Mouse (Mus musculus): Measurements from ENCODE around the gene Apbb2. TPM values are rescaled to one million over a fixed set of nuclear protein-coding genes. Genes with fewer than 3 reads are reported as not detected.

The Apbb2 gene
- polyA plus RNA-seq, 1 experiment from 2014 or later = 63.9 TPM

DNA sequence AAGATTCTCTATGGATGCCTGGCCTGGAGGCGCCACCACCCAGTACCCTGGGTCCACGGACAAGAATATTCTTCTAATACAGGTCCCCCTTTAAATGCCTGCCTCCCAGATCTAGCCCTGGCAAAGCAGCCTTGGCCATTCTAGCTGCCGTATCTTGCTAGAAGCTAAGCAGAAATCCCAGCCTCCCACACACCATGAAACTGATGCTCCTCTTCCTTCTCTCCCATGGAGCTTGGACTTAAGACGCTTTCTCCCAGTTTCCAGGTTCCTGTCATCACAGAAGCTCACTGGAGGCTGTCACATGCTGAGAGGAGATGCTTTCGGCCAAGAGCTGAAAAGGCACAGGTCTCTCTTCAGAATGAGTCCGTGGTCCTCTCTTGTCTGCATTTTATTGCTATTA lies 213.3 kb downstream of the Apbb2 start:
- Histone ChIP-seq H3K27ac (no peak overlapping the region), H3K4me1 (peaks cover 11% of the 10 kb centered on the region; the same call in 1 of the 2 replicates), H3K36me3 (peaks cover 5% of the 10 kb centered on the region; the same call in 1 of the 2 replicates), H3K4me2 (replicated peaks) (no peak overlapping the region), H3K4me3 (no peak overlapping the region), H3K9ac (no peak overlapping the region), H3K9me3 (no peaks in the 10 kb centered on the region), H3K27me3 (no peaks in the 10 kb centered on the region)
- 85% methylated on average over 6 of the region's 6 CpGs for WGBS
- ATAC-seq (ENCODE audit: low FRiP score, low read depth) = no peak

DNA sequence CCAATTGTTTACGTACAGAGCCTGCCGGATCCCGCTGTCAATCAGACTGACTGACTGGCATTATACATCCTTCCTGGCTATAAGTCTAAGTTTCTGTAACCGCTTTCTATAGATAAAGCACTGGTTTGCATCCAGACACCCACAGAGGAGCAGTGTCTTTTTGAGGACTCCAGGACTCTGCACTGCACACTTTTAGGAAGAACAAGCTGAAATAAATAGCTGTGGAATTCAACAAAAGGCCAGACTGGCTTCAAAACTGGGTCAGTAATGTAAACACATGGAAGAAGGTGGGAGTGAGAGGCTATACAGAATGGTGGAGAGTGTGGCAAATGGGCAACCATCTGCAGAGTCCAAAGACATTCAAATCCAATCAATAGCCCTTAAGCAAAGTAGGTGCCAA lies 218.0 kb downstream of the Apbb2 start:
- peaks cover 18% of the 10 kb centered on the region for H3K4me1 ChIP-seq
- H3K4me2 ChIP-seq (replicated peaks) = no peak overlapping the region
- no peak overlapping the region for H3K4me3 ChIP-seq
- ATAC-seq (ENCODE audit: low FRiP score, low read depth) = no peak
- H3K9ac ChIP-seq = no peak overlapping the region
- no peaks in the 10 kb centered on the region for H3K9me3 ChIP-seq
- H3K27ac ChIP-seq = no peak overlapping the region
- 97% methylated on average over 4 of the region's 4 CpGs for WGBS
- H3K36me3 ChIP-seq = peaks cover 30% of the 10 kb centered on the region
- no peaks in the 10 kb centered on the region for H3K27me3 ChIP-seq

DNA sequence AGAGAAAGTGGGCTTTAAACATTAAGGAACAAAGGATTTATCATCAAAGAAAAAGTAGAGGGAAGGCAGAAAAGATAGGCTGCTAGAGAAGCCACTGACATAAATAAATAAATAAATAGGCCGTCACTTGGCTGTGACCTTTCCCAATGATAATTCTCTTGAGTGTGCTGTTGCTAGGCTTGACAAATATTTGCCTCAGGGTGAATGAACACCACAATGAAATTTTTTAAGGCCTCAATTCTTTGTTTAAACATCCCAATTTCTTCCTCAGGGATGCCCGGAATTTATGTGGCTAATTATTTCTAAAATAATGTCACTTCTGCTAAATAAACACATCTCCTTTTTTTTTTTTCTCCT lies 219.3 kb downstream of the Apbb2 start:
- WGBS = 76% methylated on average over 2 of the region's 2 CpGs
- Histone ChIP-seq H3K4me2 (replicated peaks) (no peak overlapping the region), H3K27me3 (no peaks in the 10 kb centered on the region), H3K9ac (no peak overlapping the region), H3K4me3 (no peak overlapping the region), H3K36me3 (peaks cover 35% of the 10 kb centered on the region), H3K9me3 (no peaks in the 10 kb centered on the region), H3K27ac (no peak overlapping the region), H3K4me1 (peaks cover 18% of the 10 kb centered on the region)
- ATAC-seq (ENCODE audit: low FRiP score, low read depth) = no peak

DNA sequence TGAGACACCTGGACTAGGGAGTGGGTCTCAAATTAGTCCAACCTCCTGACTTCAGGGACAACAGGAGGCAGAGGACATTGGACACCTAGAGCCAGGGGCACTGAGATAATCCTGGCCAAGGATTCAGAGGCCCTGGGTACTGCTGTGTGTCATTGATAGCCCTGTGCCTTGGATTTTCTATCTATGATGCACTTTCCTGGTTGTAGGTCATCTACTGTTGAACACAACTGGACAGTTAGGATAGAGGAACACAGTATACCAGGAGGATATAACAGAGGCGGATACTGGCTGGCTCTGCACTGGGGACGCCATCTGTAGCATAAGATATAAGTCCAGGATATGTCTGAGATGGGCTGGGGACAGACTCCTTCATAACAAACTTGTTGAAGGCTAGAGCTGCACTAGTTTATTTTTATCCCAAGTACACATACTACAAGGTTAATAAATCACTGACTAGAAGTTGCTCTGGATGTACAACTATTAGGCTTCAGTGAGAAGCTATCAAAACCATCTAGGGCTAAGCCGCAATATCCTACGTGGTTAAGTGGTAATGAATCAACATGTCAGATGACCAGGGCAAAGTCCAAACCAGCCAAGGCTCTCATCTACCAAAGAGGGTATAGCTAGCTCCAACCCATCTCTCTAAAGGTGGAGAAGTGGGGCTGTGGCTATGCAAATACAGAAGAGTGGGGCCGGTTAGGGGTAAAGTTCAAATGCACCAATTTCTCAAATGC lies 219.9 kb downstream of the Apbb2 start:
- no peaks in the 10 kb centered on the region for H3K27me3 ChIP-seq
- peaks cover 18% of the 10 kb centered on the region for H3K4me1 ChIP-seq
- peaks cover 35% of the 10 kb centered on the region for H3K36me3 ChIP-seq
- H3K27ac ChIP-seq = no peak overlapping the region
- H3K9ac ChIP-seq = no peak overlapping the region
- no peak overlapping the region for H3K4me3 ChIP-seq
- ATAC-seq (ENCODE audit: low FRiP score, low read depth) = no peak
- H3K4me2 ChIP-seq (replicated peaks) = no peak overlapping the region
- H3K9me3 ChIP-seq = no peaks in the 10 kb centered on the region
- 88% methylated on average over 5 of the region's 5 CpGs for WGBS

DNA sequence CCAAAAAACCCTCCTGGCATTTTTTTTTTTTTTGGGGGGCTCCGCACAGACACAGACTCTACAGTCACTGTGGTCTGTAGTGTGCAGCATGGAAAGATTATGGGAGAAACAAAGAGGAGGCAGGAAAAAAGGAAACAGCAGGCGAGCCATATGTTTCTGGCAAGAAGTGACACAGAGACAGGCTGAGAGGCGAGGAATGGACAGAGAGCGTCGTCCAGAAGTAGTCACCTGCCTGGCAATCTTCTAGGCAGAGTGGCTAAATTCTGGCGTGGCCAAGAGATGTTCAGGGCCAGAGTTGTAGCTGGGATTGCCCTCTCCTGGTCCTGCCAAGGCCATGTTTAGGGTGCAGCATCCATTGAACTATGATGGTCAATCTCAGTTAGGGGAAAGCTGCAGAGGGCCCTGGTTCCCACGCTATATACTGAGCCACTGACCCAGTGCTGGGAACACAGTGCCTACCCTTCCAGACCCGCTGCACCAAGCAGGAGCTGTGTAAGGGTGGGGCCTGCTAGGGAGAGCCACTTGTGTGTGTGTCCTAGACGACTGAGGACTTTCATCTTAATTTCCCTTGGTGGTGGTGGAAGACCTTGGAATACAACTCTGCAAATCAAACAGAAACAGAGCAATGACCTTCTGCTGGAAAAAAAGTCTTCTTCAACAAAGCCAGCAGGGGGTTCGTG lies 224.7 kb downstream of the Apbb2 start:
- Histone ChIP-seq H3K4me1 (peaks cover 28% of the 10 kb centered on the region), H3K9me3 (no peaks in the 10 kb centered on the region), H3K36me3 (peaks cover 32% of the 10 kb centered on the region), H3K27ac (no peak overlapping the region), H3K4me3 (no peak overlapping the region), H3K9ac (no peak overlapping the region), H3K27me3 (no peaks in the 10 kb centered on the region), H3K4me2 (replicated peaks) (no peak overlapping the region)
- no peak for ATAC-seq (ENCODE audit: low FRiP score, low read depth)
- WGBS = 73% methylated on average over 10 of the region's 10 CpGs

DNA sequence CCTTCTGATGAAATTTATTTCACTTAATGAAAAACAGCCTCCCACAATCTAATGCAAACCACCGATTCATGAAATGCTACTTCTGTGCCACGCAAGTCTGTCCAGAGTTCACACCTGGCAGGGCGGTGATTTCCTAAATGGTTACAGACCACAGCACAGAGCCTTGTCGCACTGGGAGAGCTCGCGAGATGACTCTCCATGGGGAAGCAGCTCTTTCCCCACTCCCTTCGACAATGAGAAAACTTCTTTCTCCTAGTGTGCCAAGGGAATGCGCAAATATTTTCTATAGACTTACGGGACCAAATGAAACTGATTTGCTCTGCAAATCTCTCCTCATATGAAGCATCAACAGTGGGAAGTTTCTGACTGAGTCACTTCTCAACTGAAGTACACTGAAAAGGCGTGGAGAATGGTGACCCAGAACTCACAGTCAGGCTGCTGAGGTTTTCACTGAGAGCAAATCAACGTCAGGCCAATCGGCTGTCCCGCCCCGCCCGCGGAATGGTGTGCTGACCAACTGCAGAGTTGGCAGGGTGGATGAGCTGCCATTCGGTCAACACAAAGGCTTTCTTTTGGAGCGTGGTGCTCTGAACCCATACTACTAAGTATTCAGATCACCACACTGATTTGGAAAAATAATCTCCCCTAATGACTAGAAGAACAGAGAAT lies 225.6 kb downstream of the Apbb2 start:
- Histone ChIP-seq H3K4me1 (peaks cover 32% of the 10 kb centered on the region), H3K27ac (peak overlapping the region; percentile 52; the same call in 1 of the 2 replicates), H3K4me2 (replicated peaks) (no peak overlapping the region), H3K36me3 (peaks cover 23% of the 10 kb centered on the region; the same call in 1 of the 2 replicates), H3K27me3 (no peaks in the 10 kb centered on the region), H3K9ac (no peak overlapping the region), H3K9me3 (no peaks in the 10 kb centered on the region), H3K4me3 (no peak overlapping the region)
- 41% methylated on average over 18 of the region's 18 CpGs for WGBS
- no peak; the same call in 1 of the 2 replicates for ATAC-seq (ENCODE audit: low FRiP score, low read depth)

DNA sequence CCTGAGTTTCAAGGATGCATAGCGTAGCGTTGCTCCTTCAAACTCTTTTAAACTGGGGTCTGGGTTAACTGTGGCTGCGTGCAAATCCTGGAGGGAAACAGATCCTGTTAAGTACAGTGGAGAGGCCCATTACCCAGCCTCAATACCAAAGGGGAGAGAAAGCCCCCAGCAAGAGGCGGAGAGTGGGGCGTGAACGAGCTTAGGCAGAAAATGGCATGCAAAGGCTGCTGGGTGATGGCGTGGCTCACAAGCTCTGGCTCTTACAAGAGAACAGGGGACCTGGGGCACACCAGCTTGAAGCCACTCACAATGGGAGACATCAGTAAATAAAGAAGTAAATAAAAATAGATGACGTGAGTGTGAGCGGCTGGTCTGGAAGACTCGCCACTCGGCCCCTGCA lies 226.8 kb downstream of the Apbb2 start:
- H3K4me3 ChIP-seq = no peak overlapping the region
- H3K9me3 ChIP-seq = no peaks in the 10 kb centered on the region
- peaks cover 19% of the 10 kb centered on the region; the same call in 1 of the 2 replicates for H3K36me3 ChIP-seq
- no peak overlapping the region for H3K9ac ChIP-seq
- WGBS = 77% methylated on average over 11 of the region's 11 CpGs
- H3K4me2 ChIP-seq (replicated peaks) = no peak overlapping the region
- no peak overlapping the region for H3K27ac ChIP-seq
- peaks cover 22% of the 10 kb centered on the region for H3K4me1 ChIP-seq
- ATAC-seq (ENCODE audit: low FRiP score, low read depth) = no peak
- no peaks in the 10 kb centered on the region for H3K27me3 ChIP-seq

DNA sequence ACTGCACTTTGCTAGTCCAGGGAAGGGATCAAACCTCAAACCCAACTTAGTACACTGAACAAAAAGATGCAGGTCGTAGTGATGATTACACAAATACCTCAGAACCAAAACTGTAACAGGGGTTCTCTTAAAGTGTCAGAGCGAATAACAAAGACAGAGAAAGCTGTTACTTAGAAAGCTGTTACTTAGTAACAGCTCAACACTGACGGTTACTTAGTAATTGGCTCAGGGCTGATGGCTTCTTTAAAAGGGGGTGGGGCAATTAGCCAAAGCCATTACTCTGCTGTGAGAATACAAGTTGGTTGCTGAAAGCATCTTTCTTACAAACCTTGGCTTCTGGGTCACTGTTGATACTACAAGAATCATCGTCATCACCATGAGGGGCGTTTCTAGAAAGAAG lies 227.3 kb downstream of the Apbb2 start:
- Histone ChIP-seq H3K27ac (no peak overlapping the region), H3K27me3 (no peaks in the 10 kb centered on the region), H3K36me3 (peaks cover 16% of the 10 kb centered on the region; the same call in 1 of the 2 replicates), H3K4me3 (no peak overlapping the region), H3K9me3 (no peaks in the 10 kb centered on the region), H3K4me1 (peaks cover 22% of the 10 kb centered on the region), H3K9ac (no peak overlapping the region), H3K4me2 (replicated peaks) (no peak overlapping the region)
- ATAC-seq (ENCODE audit: low FRiP score, low read depth) = no peak
- WGBS = 77% methylated on average over 5 of the region's 5 CpGs

DNA sequence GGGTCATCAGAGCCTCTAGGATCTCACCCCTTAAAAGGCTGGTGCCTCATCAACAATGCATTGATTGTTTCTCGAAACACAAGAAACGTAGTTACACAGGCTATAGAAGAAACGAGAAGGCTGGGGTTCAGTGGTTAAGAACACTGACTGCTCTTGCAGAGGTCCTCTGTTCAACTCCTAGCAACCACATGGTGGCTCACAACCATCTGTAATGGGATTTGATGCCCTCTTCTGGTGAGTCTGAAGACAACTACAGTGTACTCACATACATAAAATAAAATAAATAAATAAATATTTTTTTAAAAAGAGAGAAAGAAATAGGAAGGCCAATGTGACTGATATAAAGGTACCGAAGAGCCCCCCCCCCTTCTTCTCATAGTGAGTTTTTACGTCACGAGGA lies 228.0 kb downstream of the Apbb2 start:
- Histone ChIP-seq H3K36me3 (peaks cover 11% of the 10 kb centered on the region; the same call in 1 of the 2 replicates), H3K9ac (no peak overlapping the region), H3K4me2 (replicated peaks) (no peak overlapping the region), H3K27ac (no peak overlapping the region), H3K9me3 (no peaks in the 10 kb centered on the region), H3K4me1 (peaks cover 23% of the 10 kb centered on the region), H3K27me3 (no peaks in the 10 kb centered on the region), H3K4me3 (no peak overlapping the region)
- ATAC-seq (ENCODE audit: low FRiP score, low read depth) = no peak
- 95% methylated on average over 6 of the region's 6 CpGs for WGBS

DNA sequence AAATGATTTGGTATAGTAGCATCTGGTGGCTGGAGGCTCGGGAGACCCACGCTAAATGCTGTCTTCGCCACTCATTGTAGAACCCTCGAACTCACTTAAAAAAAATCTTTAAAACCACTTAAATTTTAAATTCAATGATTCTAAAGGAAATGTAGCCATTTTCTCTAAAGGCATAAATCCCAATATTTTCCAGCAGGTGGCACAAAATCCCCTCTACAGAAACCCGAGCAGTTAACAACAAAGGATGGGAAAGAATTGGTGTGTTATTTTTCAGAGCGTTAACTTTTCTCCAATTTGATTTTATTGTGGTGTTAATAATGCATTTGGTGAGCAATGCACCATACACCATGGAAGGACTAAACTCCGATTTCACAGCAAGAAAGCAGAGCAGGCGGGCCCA lies 231.1 kb downstream of the Apbb2 start:
- H3K27me3 ChIP-seq = no peaks in the 10 kb centered on the region
- H3K9ac ChIP-seq = no peak overlapping the region
- H3K27ac ChIP-seq = no peak overlapping the region
- 59% methylated on average over 8 of the region's 8 CpGs for WGBS
- H3K4me2 ChIP-seq (replicated peaks) = no peak overlapping the region
- H3K4me1 ChIP-seq = peaks cover 22% of the 10 kb centered on the region
- no peak overlapping the region for H3K4me3 ChIP-seq
- no peak for ATAC-seq (ENCODE audit: low FRiP score, low read depth)
- H3K36me3 ChIP-seq = peaks cover 11% of the 10 kb centered on the region
- no peaks in the 10 kb centered on the region for H3K9me3 ChIP-seq

DNA sequence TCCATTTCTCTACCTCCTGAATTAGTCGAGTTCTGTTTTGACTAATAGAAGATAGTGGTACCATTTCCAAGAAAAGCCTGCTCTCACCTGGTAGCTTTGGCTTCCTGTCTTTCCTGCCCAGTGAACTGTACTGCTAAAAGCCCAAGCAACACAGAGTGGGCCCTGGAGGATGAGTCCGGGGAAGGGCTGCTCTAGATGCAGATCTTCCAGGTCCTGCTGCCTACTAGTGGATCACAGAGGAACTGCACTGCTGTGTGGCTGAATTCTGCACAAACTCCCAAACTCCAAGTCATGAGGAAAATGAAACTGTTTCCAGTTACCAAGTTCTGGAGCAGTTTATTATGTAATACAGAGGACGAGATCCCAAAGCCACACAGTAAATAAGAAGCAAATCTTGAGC lies 232.9 kb downstream of the Apbb2 start:
- H3K4me2 ChIP-seq (replicated peaks) = no peak overlapping the region
- no peak for ATAC-seq (ENCODE audit: low FRiP score, low read depth)
- no peaks in the 10 kb centered on the region for H3K27me3 ChIP-seq
- H3K4me1 ChIP-seq = peaks cover 16% of the 10 kb centered on the region; the same call in 1 of the 2 replicates
- peaks cover 5% of the 10 kb centered on the region for H3K36me3 ChIP-seq
- H3K27ac ChIP-seq = no peak overlapping the region
- H3K4me3 ChIP-seq = no peak overlapping the region
- no peak overlapping the region for H3K9ac ChIP-seq
- H3K9me3 ChIP-seq = no peaks in the 10 kb centered on the region
- 46% methylated on average over 3 of the region's 3 CpGs for WGBS

DNA sequence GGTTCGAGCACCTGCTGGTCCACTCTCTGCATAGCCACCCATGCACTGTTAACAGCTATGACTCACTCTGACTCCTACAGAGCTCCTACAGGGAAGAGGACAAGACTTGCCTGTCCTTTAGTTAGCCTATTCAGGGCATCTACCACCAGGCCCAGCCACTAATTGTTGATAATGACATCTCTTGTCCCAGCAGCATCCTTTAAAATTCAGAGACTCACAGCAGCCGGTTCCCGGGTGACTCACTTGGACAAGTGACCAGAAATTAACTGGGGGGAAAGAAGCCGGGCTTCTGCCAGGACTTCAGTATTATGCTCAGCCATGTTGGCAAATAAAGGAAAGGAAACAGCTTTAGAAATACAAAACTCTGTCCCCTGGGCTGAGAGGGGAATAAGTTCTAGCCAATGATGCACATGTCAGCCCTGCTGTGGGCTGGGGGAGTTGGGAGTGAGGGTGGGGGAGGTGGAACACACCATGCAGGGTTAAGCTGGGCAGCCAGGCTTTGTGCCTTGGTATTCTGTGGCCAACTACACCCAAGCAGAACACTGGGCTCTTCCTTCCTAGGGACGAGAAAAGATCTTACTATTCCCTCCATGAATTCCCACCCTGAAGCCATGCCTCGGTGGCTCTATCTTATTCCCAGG lies 233.7 kb downstream of the Apbb2 start:
- Histone ChIP-seq H3K9me3 (no peaks in the 10 kb centered on the region), H3K4me1 (peaks cover 16% of the 10 kb centered on the region; the same call in 1 of the 2 replicates), H3K9ac (no peak overlapping the region), H3K36me3 (peaks cover 5% of the 10 kb centered on the region), H3K27me3 (no peaks in the 10 kb centered on the region; the same call in 1 of the 2 replicates), H3K4me3 (no peak overlapping the region), H3K27ac (no peak overlapping the region), H3K4me2 (replicated peaks) (no peak overlapping the region)
- 86% methylated on average over 6 of the region's 6 CpGs for WGBS
- ATAC-seq (ENCODE audit: low FRiP score, low read depth) = no peak

Measured in limb, embryonic 13.5 days (tissue).